Mouse (Mus musculus) heart, embryonic 13.5 days (tissue): ENCODE results near the gene Kif20b. TPM values are rescaled to one million over a fixed set of nuclear protein-coding genes. Genes with fewer than 3 reads are reported as not detected.
A peak's percentile ranks its signal among the peaks of the same experiment; 100 is the strongest.

Experiments
- ATAC-seq: fragments of 200-750 bp; cut with Nextera tagmentation; 2 replicates; pipeline ENCODE4 v1.8.0; 2017; ENCODE audit warnings: moderate TSS enrichment; ENCODE audit not compliant: insufficient number of reproducible peaks, low FRiP score, low TSS enrichment; ENCODE audit errors: extremely low read depth
- H3K27ac ChIP-seq: fragments of 300-500 bp; sonication (generic); replicated peaks from 2 replicates; pipeline ENCODE4 v1.5.1; 2015; ENCODE audit warnings: moderate library complexity, mild to moderate bottlenecking, inconsistent platforms
- H3K27me3 ChIP-seq: fragments of 300-500 bp; sonication (generic); replicated peaks from 2 replicates; pipeline ENCODE4 v1.6.1; 2015; ENCODE audit warnings: mild to moderate bottlenecking, inconsistent platforms
- H3K36me3 ChIP-seq: fragments of 300-500 bp; sonication (generic); 2 replicates; pipeline ENCODE4 v1.6.1; 2015; ENCODE audit warnings: mild to moderate bottlenecking, inconsistent platforms
- H3K4me1 ChIP-seq: fragments of 300-500 bp; sonication (generic); 2 replicates; pipeline ENCODE4 v1.6.1; 2015; ENCODE audit warnings: inconsistent platforms
- H3K4me2 ChIP-seq: fragments of 300-500 bp; sonication (generic); 2 replicates; pipeline ENCODE4 v1.6.1; 2015; ENCODE audit warnings: inconsistent platforms, mild to moderate bottlenecking, moderate library complexity
- H3K4me3 ChIP-seq: fragments of 300-500 bp; sonication (generic); 2 replicates; pipeline ENCODE4 v1.5.1; 2015; ENCODE audit warnings: moderate library complexity, mild to moderate bottlenecking, inconsistent platforms
- H3K9ac ChIP-seq: fragments of 300-500 bp; sonication (generic); 2 replicates; pipeline ENCODE4 v1.6.1; 2015; ENCODE audit warnings: inconsistent platforms, mild to moderate bottlenecking, moderate library complexity
- H3K9me3 ChIP-seq: fragments of 300-500 bp; sonication (generic); 2 replicates; pipeline ENCODE4 v1.6.1; 2016; ENCODE audit warnings: inconsistent platforms
- WGBS: fragments of 180-500 bp; shearing (Covaris S2); methylation state at CpG from one replicate; pipeline ENCODE4 v1.1.7; 2015; ENCODE audit warnings: mixed read lengths; 5-methylcytosine and 5-hydroxymethylcytosine counted together
- polyA plus RNA-seq: library from polyadenylated mRNA; unstranded; fragments of >200 nt; fragmentation: Nextera tagmentation; extraction: Ambion mirVana; gene quantifications from 2 replicates; pipeline ENCODE4 v1.2.1, GENCODE M21; 2015

Gene Kif20b
- polyA plus RNA-seq, 1 experiment from 2014 or later: 36.0 TPM

GRCm38 (mm10) chr19:34891590-34891989 lies 30.6 kb upstream of the Kif20b start:
- Histone ChIP-seq H3K9me3 (0 out of 2 replicates have a peak, but pooled peaks cover 3% of the 10 kb centered on the region), H3K36me3 (no peaks in the 10 kb centered on the region), H3K9ac (no peak overlapping the region), H3K27ac (no peak overlapping the region), H3K4me2 (no peak overlapping the region), H3K27me3 (no peaks in the 10 kb centered on the region), H3K4me3 (no peak overlapping the region), H3K4me1 (no peaks in the 10 kb centered on the region)
- no peak for ATAC-seq
- WGBS: 72% methylated on average over 1 of the region's 1 CpGs

- no peak overlapping the region for H3K4me2 ChIP-seq
- 62% methylated on average over 4 of the region's 4 CpGs for WGBS
- no peak for ATAC-seq
- no peaks in the 10 kb centered on the region for H3K36me3 ChIP-seq
- no peak overlapping the region for H3K9ac ChIP-seq
- H3K4me3 ChIP-seq: no peak overlapping the region
- 0 out of 2 replicates have a peak, but pooled peaks cover 3% of the 10 kb centered on the region for H3K9me3 ChIP-seq
- H3K4me1 ChIP-seq: no peaks in the 10 kb centered on the region
- no peak overlapping the region for H3K27ac ChIP-seq
- no peaks in the 10 kb centered on the region for H3K27me3 ChIP-seq
Measured at GRCm38 (mm10) chr19:34895082-34895481, 27.1 kb upstream of the Kif20b start.

- no peak overlapping the region for H3K27ac ChIP-seq
- H3K27me3 ChIP-seq: no peaks in the 10 kb centered on the region
- no peaks in the 10 kb centered on the region for H3K4me1 ChIP-seq
- no peak overlapping the region for H3K9ac ChIP-seq
- no peak for ATAC-seq
- no peak overlapping the region for H3K4me3 ChIP-seq
- 0 out of 2 replicates have a peak, but pooled peaks cover 3% of the 10 kb centered on the region for H3K9me3 ChIP-seq
- no peak overlapping the region for H3K4me2 ChIP-seq
- 83% methylated on average over 15 of the region's 15 CpGs for WGBS
- H3K36me3 ChIP-seq: no peaks in the 10 kb centered on the region
Measured at GRCm38 (mm10) chr19:34897082-34897965, 24.8 kb upstream of the Kif20b start.

- H3K27me3 ChIP-seq: no peaks in the 10 kb centered on the region
- H3K4me3 ChIP-seq: no peak overlapping the region
- H3K4me1 ChIP-seq: no peaks in the 10 kb centered on the region
- 0 out of 2 replicates have a peak, but pooled peaks cover 3% of the 10 kb centered on the region for H3K9me3 ChIP-seq
- no peak for ATAC-seq
- no peaks in the 10 kb centered on the region for H3K36me3 ChIP-seq
- H3K4me2 ChIP-seq: no peak overlapping the region
- 61% methylated on average over 4 of the region's 4 CpGs for WGBS
- H3K9ac ChIP-seq: no peak overlapping the region
- H3K27ac ChIP-seq: no peak overlapping the region
Measured at GRCm38 (mm10) chr19:34898941-34899340, 23.2 kb upstream of the Kif20b start.

- 91% methylated on average over 7 of the region's 7 CpGs for WGBS
- Histone ChIP-seq H3K27ac (no peak overlapping the region), H3K36me3 (no peaks in the 10 kb centered on the region), H3K4me1 (peaks cover under 1% of the 10 kb centered on the region; the same call in 1 of the 2 replicates), H3K4me3 (no peak overlapping the region), H3K9me3 (no peaks in the 10 kb centered on the region), H3K4me2 (no peak overlapping the region), H3K9ac (no peak overlapping the region), H3K27me3 (no peaks in the 10 kb centered on the region)
- no peak for ATAC-seq
Measured at GRCm38 (mm10) chr19:34901266-34901665, 20.9 kb upstream of the Kif20b start.

- Histone ChIP-seq H3K4me3 (no peak overlapping the region), H3K9ac (no peak overlapping the region), H3K9me3 (no peaks in the 10 kb centered on the region), H3K4me2 (no peak overlapping the region), H3K27me3 (no peaks in the 10 kb centered on the region), H3K36me3 (no peaks in the 10 kb centered on the region), H3K4me1 (peaks cover 3% of the 10 kb centered on the region), H3K27ac (no peak overlapping the region)
- no peak for ATAC-seq
- WGBS: 83% methylated on average over 2 of the region's 2 CpGs
Measured at GRCm38 (mm10) chr19:34901735-34902134, 20.4 kb upstream of the Kif20b start.

- WGBS: 81% methylated on average over 5 of the region's 5 CpGs
- Histone ChIP-seq H3K9ac (no peak overlapping the region), H3K9me3 (no peaks in the 10 kb centered on the region), H3K4me1 (peaks cover 20% of the 10 kb centered on the region), H3K27ac (no peak overlapping the region), H3K27me3 (no peaks in the 10 kb centered on the region), H3K4me3 (no peak overlapping the region), H3K4me2 (no peak overlapping the region), H3K36me3 (no peaks in the 10 kb centered on the region)
- ATAC-seq: no peak
Measured at GRCm38 (mm10) chr19:34904032-34904431, 18.1 kb upstream of the Kif20b start.

- H3K4me2 ChIP-seq: no peak overlapping the region
- 80% methylated on average over 7 of the region's 7 CpGs for WGBS
- H3K9me3 ChIP-seq: no peaks in the 10 kb centered on the region
- H3K27ac ChIP-seq: no peak overlapping the region
- no peaks in the 10 kb centered on the region for H3K36me3 ChIP-seq
- H3K27me3 ChIP-seq: no peaks in the 10 kb centered on the region
- H3K4me3 ChIP-seq: no peak overlapping the region
- no peak for ATAC-seq
- H3K9ac ChIP-seq: no peak overlapping the region
- peaks cover 20% of the 10 kb centered on the region for H3K4me1 ChIP-seq
Measured at GRCm38 (mm10) chr19:34905424-34905823, 16.7 kb upstream of the Kif20b start.

- H3K27ac ChIP-seq: peak overlapping the region; percentile 59; the same call in 1 of the 2 replicates
Measured at GRCm38 (mm10) chr19:34906772-34907171, 15.4 kb upstream of the Kif20b start.

GRCm38 (mm10) chr19:34912366-34912765 lies 9.8 kb upstream of the Kif20b start:
- Histone ChIP-seq H3K9ac (no peak overlapping the region), H3K4me1 (peaks cover 11% of the 10 kb centered on the region), H3K27me3 (no peaks in the 10 kb centered on the region), H3K4me3 (no peak overlapping the region), H3K4me2 (no peak overlapping the region), H3K36me3 (no peaks in the 10 kb centered on the region), H3K9me3 (no peaks in the 10 kb centered on the region), H3K27ac (no peak overlapping the region)
- ATAC-seq: no peak

More at GRCm38 (mm10) chr19:34906772-34907171, 15.4 kb upstream of the Kif20b start:
- Histone ChIP-seq H3K27me3 (no peaks in the 10 kb centered on the region), H3K9ac (no peak overlapping the region), H3K4me2 (peak overlapping the region; percentile 35), H3K9me3 (no peaks in the 10 kb centered on the region), H3K36me3 (no peaks in the 10 kb centered on the region), H3K4me1 (peaks cover 20% of the 10 kb centered on the region), H3K4me3 (no peak overlapping the region)
- WGBS: 47% methylated on average over 5 of the region's 5 CpGs
- ATAC-seq: no peak; the same call in 1 of the 2 replicates

- H3K36me3 ChIP-seq: peaks cover 8% of the 10 kb centered on the region
- no peaks in the 10 kb centered on the region for H3K27me3 ChIP-seq
- no peak overlapping the region for H3K4me3 ChIP-seq
- peaks cover 14% of the 10 kb centered on the region for H3K4me1 ChIP-seq
- WGBS: 81% methylated on average over 4 of the region's 4 CpGs
- ATAC-seq: no peak
- no peak overlapping the region for H3K4me2 ChIP-seq
- H3K9me3 ChIP-seq: no peaks in the 10 kb centered on the region
- no peak overlapping the region for H3K27ac ChIP-seq
- H3K9ac ChIP-seq: no peak overlapping the region
Measured at GRCm38 (mm10) chr19:34920066-34920465, 2.1 kb upstream of the Kif20b start.

GRCm38 (mm10) chr19:34920531-34920930 lies 1.6 kb upstream of the Kif20b start:
- Histone ChIP-seq H3K9ac (no peak overlapping the region), H3K36me3 (peaks cover 13% of the 10 kb centered on the region), H3K27me3 (no peaks in the 10 kb centered on the region), H3K9me3 (no peaks in the 10 kb centered on the region), H3K4me1 (peaks cover 14% of the 10 kb centered on the region), H3K27ac (no peak overlapping the region), H3K4me3 (no peak overlapping the region), H3K4me2 (no peak overlapping the region)
- 62% methylated on average over 3 of the region's 3 CpGs for WGBS
- no peak for ATAC-seq
